Mouse (Mus musculus) liver, postnatal 0 days (tissue): Measurements from ENCODE around the gene Meis1. TPM values are rescaled to one million over a fixed set of nuclear protein-coding genes. Genes with fewer than 3 reads are reported as not detected.
A peak's percentile ranks its signal among the peaks of the same experiment; 100 is the strongest.

Experiments used
- ATAC-seq: fragments of 200-750 bp; cut with Nextera tagmentation; 2 replicates; pipeline ENCODE4 v1.8.0; 2017; ENCODE audit warnings: mild to moderate bottlenecking, moderate library complexity
- DNase-seq: peaks from one replicate; pipeline ENCODE4 v3.0.0-alpha.2; 2016
- H3K27ac ChIP-seq: fragments of 300-500 bp; sonication (generic); 2 replicates; pipeline ENCODE4 v1.5.1; 2014; ENCODE audit warnings: antibody characterized with exemption, moderate library complexity, mild to moderate bottlenecking, low read depth
- H3K27me3 ChIP-seq: fragments of 300-500 bp; sonication (generic); 2 replicates; pipeline ENCODE4 v1.6.1; 2014; ENCODE audit warnings: low read length, control low read depth, mixed read lengths; ENCODE audit not compliant: insufficient read depth
- H3K36me3 ChIP-seq: fragments of 300-500 bp; sonication (generic); replicated peaks from 2 replicates; pipeline ENCODE4 v1.6.1; 2014; ENCODE audit warnings: mild to moderate bottlenecking, control low read depth, low read length, moderate library complexity, mixed read lengths; ENCODE audit not compliant: insufficient read depth
- H3K4me1 ChIP-seq: fragments of 300-500 bp; sonication (generic); 2 replicates; pipeline ENCODE4 v1.6.1; 2014; ENCODE audit warnings: antibody characterized with exemption, mild to moderate bottlenecking, control low read depth; ENCODE audit not compliant: insufficient read depth
- H3K4me2 ChIP-seq: fragments of 300-500 bp; sonication (generic); 2 replicates; pipeline ENCODE4 v1.6.1; 2014; ENCODE audit warnings: low read depth, mild to moderate bottlenecking, low read length, moderate library complexity, mixed read lengths
- H3K4me3 ChIP-seq: fragments of 300-500 bp; sonication (generic); 2 replicates; pipeline ENCODE4 v1.5.1; 2014; ENCODE audit warnings: low read depth, low read length
- H3K9ac ChIP-seq: fragments of 300-500 bp; sonication (generic); replicated peaks from 2 replicates; pipeline ENCODE4 v1.6.1; 2014; ENCODE audit warnings: mild to moderate bottlenecking, moderate library complexity
- H3K9me3 ChIP-seq: fragments of 300-500 bp; sonication (generic); 2 replicates; pipeline ENCODE4 v1.6.1; 2016; ENCODE audit warnings: mild to moderate bottlenecking, control low read depth, low read length, mixed read lengths
- CTCF ChIP-seq: sonication (generic); IDR thresholded peaks from 2 replicates; pipeline ENCODE4 v1.5.1; 2016; ENCODE audit warnings: antibody characterized with exemption, low read depth
- EP300 ChIP-seq: IDR thresholded peaks from 2 replicates; pipeline ENCODE4 v1.6.1; 2016; ENCODE audit warnings: antibody characterized with exemption, low read depth, mild to moderate bottlenecking
- WGBS: fragments of 180-500 bp; shearing (Covaris S2); extraction: QIAGEN DNeasy Blood & Tissue Kit; methylation state at CpG from one replicate; pipeline ENCODE4 v1.1.7; 2014; ENCODE audit not compliant: insufficient replicate concordance; 5-methylcytosine and 5-hydroxymethylcytosine counted together
- polyA plus RNA-seq: library from polyadenylated mRNA; unstranded; fragments of >200 nt; fragmentation: Nextera tagmentation; extraction: Ambion mirVana; gene quantifications from 2 replicates; pipeline ENCODE4 v1.2.1, GENCODE M21; 2015

Meis1 gene
- polyA plus RNA-seq, 1 experiment from 2014 or later: 6.7 TPM

GRCm38 (mm10) chr11:18875911-18876885 lies 142.6 kb downstream of the Meis1 start:
- no peak overlapping the region; the same call in 1 of the 2 replicates for H3K9ac ChIP-seq
- ATAC-seq (no peak), DNase-seq (no peak)
- H3K27ac ChIP-seq: no peak overlapping the region
- TF ChIP-seq CTCF (no peak), EP300 (no peak)
- H3K9me3 ChIP-seq: no peaks in the 10 kb centered on the region
- WGBS: 16% methylated on average over 27 of the region's 27 CpGs
- H3K27me3 ChIP-seq: peaks cover 50% of the 10 kb centered on the region
- peaks cover 20% of the 10 kb centered on the region for H3K4me1 ChIP-seq
- no peaks in the 10 kb centered on the region for H3K36me3 ChIP-seq
- H3K4me2 ChIP-seq: peak overlapping the region; percentile 82
- H3K4me3 ChIP-seq: peak overlapping the region; percentile 57

GRCm38 (mm10) chr11:18875001-18875902 lies 143.5 kb downstream of the Meis1 start:
- no peaks in the 10 kb centered on the region for H3K36me3 ChIP-seq
- H3K27me3 ChIP-seq: peaks cover 58% of the 10 kb centered on the region
- H3K9ac ChIP-seq: no peak overlapping the region
- DNase-seq: no peak
- peaks cover 20% of the 10 kb centered on the region for H3K4me1 ChIP-seq
- no peaks in the 10 kb centered on the region for H3K9me3 ChIP-seq
- H3K4me2 ChIP-seq: peak overlapping the region; percentile 42
- 4% methylated on average over 27 of the region's 27 CpGs for whole genome bisulfite sequencing
- H3K4me3 ChIP-seq: no peak overlapping the region; the same call in 1 of the 2 replicates
- no peak overlapping the region for H3K27ac ChIP-seq
- no peak for ATAC-seq
- TF ChIP-seq CTCF (no peak), EP300 (no peak)

GRCm38 (mm10) chr11:18874278-18875000 lies 144.3 kb downstream of the Meis1 start:
- Histone ChIP-seq H3K36me3 (no peaks in the 10 kb centered on the region), H3K9me3 (no peaks in the 10 kb centered on the region), H3K4me2 (peak overlapping the region; percentile 42; the same call in 1 of the 2 replicates), H3K27me3 (peaks cover 66% of the 10 kb centered on the region), H3K27ac (no peak overlapping the region), H3K9ac (no peak overlapping the region), H3K4me3 (no peak overlapping the region; the same call in 1 of the 2 replicates), H3K4me1 (peaks cover 20% of the 10 kb centered on the region)
- no peak for DNase-seq
- 3% methylated on average over 18 of the region's 18 CpGs for whole genome bisulfite sequencing
- ATAC-seq: no peak
- TF ChIP-seq EP300 (no peak), CTCF (no peak)

GRCm38 (mm10) chr11:18873451-18874277 lies 145.1 kb downstream of the Meis1 start:
- ATAC-seq (no peak), DNase-seq (no peak)
- H3K4me2 ChIP-seq: no peak overlapping the region
- peaks cover 71% of the 10 kb centered on the region for H3K27me3 ChIP-seq
- no peaks in the 10 kb centered on the region for H3K9me3 ChIP-seq
- no peaks in the 10 kb centered on the region for H3K36me3 ChIP-seq
- WGBS: 13% methylated on average over 9 of the region's 9 CpGs
- no peak overlapping the region for H3K4me3 ChIP-seq
- H3K27ac ChIP-seq: no peak overlapping the region
- no peak overlapping the region for H3K9ac ChIP-seq
- no peak for TF ChIP-seq EP300
- no peak for TF ChIP-seq CTCF
- H3K4me1 ChIP-seq: peaks cover 20% of the 10 kb centered on the region

GRCm38 (mm10) chr11:18872793-18873192 lies 146.0 kb downstream of the Meis1 start:
- no peak for TF ChIP-seq CTCF
- DNase-seq (no peak), ATAC-seq (no peak)
- no peak overlapping the region for H3K9ac ChIP-seq
- no peaks in the 10 kb centered on the region for H3K9me3 ChIP-seq
- WGBS: 28% methylated on average over 3 of the region's 3 CpGs
- H3K36me3 ChIP-seq: no peaks in the 10 kb centered on the region
- H3K27me3 ChIP-seq: peaks cover 72% of the 10 kb centered on the region
- no peak overlapping the region for H3K4me3 ChIP-seq
- no peak overlapping the region for H3K27ac ChIP-seq
- peaks cover 20% of the 10 kb centered on the region for H3K4me1 ChIP-seq
- H3K4me2 ChIP-seq: no peak overlapping the region
